Mouse (Mus musculus): ENCODE data around the gene Pgbd5.

GRCm38 (mm10) chr8:124363337-124363736 is 76.1 kb downstream of the Pgbd5 start:
- TF ChIP-seq CTCF (IDR thresholded peaks at IDR 0.05; ENCODE audit: extremely low read depth, insufficient read depth, insufficient read length, insufficient replicate concordance) = no peak
- no peak for TF ChIP-seq POLR2A (IDR thresholded peaks at IDR 0.05; ENCODE audit: low read depth, low read length)

Measured in spleen, adult 2 months (tissue).